Mouse (Mus musculus) heart, embryonic 10.5 days (tissue): Measurements from ENCODE around the gene Rabep2. TPM values are rescaled to one million over a fixed set of nuclear protein-coding genes. Genes with fewer than 3 reads are reported as not detected.
"Not testable (repeated sequence)": the region's sequence is repeated elsewhere in the genome, so short reads cannot be mapped to it uniquely, and the experiment has no call there.

Experiments used
- DNase-seq: peaks from one replicate; pipeline ENCODE4 v3.0.0-alpha.2; 2017; ENCODE audit warnings: low spot score
- H3K27ac ChIP-seq: fragments of 300-500 bp; sonication (generic); 2 replicates; pipeline ENCODE4 v1.5.1; 2016; ENCODE audit warnings: mild to moderate bottlenecking
- H3K27me3 ChIP-seq: fragments of 300-500 bp; sonication (generic); 2 replicates; pipeline ENCODE4 v1.6.1; 2016; ENCODE audit warnings: mild to moderate bottlenecking; ENCODE audit not compliant: poor library complexity, insufficient read depth, severe bottlenecking
- H3K36me3 ChIP-seq: fragments of 300-500 bp; sonication (generic); 2 replicates; pipeline ENCODE4 v1.6.1; 2016; ENCODE audit warnings: mild to moderate bottlenecking, moderate library complexity
- H3K4me1 ChIP-seq: fragments of 300-500 bp; sonication (generic); 2 replicates; pipeline ENCODE4 v1.6.1; 2016; ENCODE audit warnings: mild to moderate bottlenecking
- H3K4me3 ChIP-seq: fragments of 300-500 bp; sonication (generic); 2 replicates; pipeline ENCODE4 v1.5.1; 2016; ENCODE audit warnings: mild to moderate bottlenecking, moderate library complexity
- H3K9me3 ChIP-seq: fragments of 300-500 bp; sonication (generic); 2 replicates; pipeline ENCODE4 v1.6.1; 2016; ENCODE audit warnings: mild to moderate bottlenecking, moderate library complexity
- WGBS: fragments of 180-500 bp; shearing (Covaris S2); methylation state at CpG from one replicate; pipeline ENCODE4 v1.1.7; 2016; 5-methylcytosine and 5-hydroxymethylcytosine counted together
- polyA plus RNA-seq: library from polyadenylated mRNA; unstranded; fragments of >200 nt; fragmentation: Nextera tagmentation; extraction: Ambion mirVana; gene quantifications from 2 replicates; pipeline ENCODE4 v1.2.1, GENCODE M21; 2016

Rabep2 gene
- 25.5 and 25.8 TPM in 2 replicates for polyA plus RNA-seq

DNA sequence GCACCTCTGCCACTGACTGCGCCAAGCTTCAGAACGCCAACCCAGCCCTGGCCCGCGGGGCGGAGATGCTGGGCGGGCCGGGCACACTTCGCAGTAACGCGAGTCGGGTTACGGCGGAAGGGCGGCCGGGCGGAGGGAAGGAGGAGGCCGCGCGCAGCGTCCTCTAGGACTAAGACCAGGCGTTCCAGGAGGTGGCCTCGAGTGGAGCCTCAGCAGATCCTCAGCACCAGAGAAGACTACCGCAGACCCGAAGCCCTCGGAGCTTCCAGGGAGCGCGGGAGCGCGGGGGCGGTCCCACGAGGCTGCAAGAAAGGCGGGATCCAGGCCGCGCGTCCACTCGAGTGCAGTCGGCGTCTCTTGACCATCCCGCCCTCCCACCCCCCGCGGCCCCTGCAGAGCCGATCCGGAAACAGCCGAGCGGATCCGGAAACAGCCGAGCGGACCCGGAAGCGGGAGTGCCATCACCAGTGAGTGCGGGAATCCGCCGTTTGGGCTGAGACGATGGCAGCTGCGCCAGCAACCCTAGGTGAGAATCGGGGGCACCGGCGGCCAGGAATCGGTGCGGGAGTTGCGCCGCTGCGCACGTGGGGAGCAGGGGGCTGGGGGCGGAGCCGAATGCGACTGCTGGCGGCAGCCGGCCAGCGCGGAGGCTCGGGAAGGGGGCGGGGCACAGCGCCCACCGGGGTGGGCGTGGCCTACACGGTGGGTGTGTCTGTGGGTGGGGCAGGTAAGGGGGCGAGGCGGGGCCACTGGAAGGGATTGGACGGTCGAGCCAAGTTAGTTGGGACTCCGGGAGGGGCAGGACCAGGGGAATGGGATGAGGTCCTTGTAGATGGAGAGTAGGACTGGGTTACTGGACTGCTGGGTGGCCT lies at the start of gene Rabep2:
TSS of gene Rabep2 (plus strand) at position 129 of the 872 bp plus-strand sequence.
- peaks cover 20% of the 10 kb centered on the region; the same call in 1 of the 2 replicates for H3K36me3 ChIP-seq
- H3K4me3 ChIP-seq, result peak within 1 kb of the TSS; percentile 81
- H3K27ac ChIP-seq, result peak within 1 kb of the TSS; percentile 95
- no peaks in the 10 kb centered on the region for H3K9me3 ChIP-seq
- DNase-seq, result peak; percentile 96
- H3K27me3 ChIP-seq, result peaks cover 3% of the 10 kb centered on the region; the same call in 1 of the 2 replicates
- peaks cover 28% of the 10 kb centered on the region for H3K4me1 ChIP-seq
- under 1% methylated on average over 82 of the region's 82 CpGs for WGBS

DNA sequence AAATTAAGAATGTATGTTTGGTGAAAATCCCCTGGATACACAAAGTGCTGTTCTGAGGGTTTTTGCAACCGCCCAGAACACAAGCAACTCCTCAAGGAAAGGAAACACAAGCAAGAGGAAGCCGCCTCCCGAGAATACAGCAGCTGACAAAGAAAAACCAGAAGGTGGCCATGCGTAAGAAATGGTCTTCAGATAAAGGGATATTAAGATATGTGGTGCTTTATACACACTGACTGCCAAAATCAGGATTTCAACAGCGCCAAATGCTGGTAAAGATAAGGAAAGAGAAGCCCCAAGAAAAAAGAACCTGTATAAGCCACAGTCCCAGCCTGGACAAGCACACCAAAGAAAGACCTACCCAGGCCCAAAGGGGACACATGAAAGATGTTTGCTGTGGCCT lies 45.0 kb upstream of the Rabep2 start:
- Histone ChIP-seq H3K36me3 (peaks cover 37% of the 10 kb centered on the region), H3K4me1 (no peaks in the 10 kb centered on the region), H3K4me3 (no peak overlapping the region), H3K27me3 (no peaks in the 10 kb centered on the region), H3K27ac (no peak overlapping the region), H3K9me3 (no peaks in the 10 kb centered on the region)
- no peak for DNase-seq
- 81% methylated on average over 5 of the region's 5 CpGs for WGBS

DNA sequence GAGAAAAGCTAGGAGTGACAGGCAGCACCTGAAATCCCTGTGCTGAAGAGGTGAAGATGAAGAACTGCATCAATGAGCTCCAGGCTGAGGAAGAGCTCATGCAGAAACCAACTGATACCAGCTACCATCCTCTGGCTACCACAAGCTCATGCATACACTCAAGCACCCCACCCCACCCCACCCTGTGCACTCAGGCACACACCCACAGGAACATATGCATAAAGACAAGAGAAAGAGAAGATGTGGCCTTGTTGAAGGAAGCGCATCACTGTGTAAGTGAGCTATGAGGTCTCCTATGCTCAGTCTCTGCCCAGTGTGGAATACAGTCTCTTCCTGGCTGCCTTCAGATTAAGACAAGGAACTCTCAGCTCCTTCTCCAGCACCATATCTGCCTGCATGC lies 40.4 kb upstream of the Rabep2 start:
- WGBS, result 93% methylated on average over 1 of the region's 1 CpGs
- Histone ChIP-seq H3K4me1 (no peaks in the 10 kb centered on the region), H3K27ac (no peak overlapping the region), H3K27me3 (no peaks in the 10 kb centered on the region), H3K4me3 (no peak overlapping the region), H3K36me3 (peaks cover 66% of the 10 kb centered on the region), H3K9me3 (no peaks in the 10 kb centered on the region)
- no peak for DNase-seq

DNA sequence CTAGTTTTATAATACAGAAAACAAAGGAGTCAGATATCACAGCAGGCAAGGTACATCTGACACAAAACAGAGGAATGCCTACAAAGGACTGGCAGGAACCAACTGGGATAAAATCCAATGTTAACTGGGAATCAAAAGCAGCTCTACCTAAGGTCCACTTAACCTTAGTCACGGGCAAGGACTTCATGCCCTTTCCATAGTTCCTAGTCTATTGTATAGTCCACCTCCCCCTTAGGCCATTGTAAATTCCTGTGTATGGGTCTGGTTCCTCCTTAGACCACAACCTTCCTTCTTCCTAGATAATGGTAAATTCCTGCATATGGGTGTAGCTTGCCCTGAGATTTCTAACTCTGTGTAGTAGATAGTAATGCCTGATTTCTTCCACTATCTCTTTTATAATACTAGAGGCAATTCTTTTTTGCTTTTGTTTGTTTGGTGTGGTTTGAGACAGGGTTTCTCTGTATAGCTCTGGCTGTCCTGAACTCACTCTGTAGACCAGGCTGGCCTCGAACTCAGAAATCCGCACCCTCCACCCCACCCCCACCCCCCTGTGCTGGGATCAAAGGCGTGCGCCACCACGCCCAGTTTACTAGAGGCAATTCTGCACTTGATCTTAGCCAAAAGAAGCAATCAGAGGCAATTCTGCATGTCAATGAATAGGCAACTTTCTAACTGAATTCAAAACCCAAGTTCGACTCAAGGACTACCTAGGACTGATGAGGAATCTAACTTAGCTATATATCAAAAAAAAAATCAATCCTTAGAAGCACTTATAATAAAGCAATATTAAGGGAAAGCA lies 36.3 kb upstream of the Rabep2 start:
- not testable (repeated sequence) for H3K27ac ChIP-seq, DNase-seq, H3K27me3 ChIP-seq, H3K9me3 ChIP-seq, H3K4me3 ChIP-seq
- peaks cover 40% of the 10 kb centered on the region for H3K36me3 ChIP-seq
- peaks cover 10% of the 10 kb centered on the region; the same call in 1 of the 2 replicates for H3K4me1 ChIP-seq
- 87% methylated on average over 7 of the region's 7 CpGs for WGBS

DNA sequence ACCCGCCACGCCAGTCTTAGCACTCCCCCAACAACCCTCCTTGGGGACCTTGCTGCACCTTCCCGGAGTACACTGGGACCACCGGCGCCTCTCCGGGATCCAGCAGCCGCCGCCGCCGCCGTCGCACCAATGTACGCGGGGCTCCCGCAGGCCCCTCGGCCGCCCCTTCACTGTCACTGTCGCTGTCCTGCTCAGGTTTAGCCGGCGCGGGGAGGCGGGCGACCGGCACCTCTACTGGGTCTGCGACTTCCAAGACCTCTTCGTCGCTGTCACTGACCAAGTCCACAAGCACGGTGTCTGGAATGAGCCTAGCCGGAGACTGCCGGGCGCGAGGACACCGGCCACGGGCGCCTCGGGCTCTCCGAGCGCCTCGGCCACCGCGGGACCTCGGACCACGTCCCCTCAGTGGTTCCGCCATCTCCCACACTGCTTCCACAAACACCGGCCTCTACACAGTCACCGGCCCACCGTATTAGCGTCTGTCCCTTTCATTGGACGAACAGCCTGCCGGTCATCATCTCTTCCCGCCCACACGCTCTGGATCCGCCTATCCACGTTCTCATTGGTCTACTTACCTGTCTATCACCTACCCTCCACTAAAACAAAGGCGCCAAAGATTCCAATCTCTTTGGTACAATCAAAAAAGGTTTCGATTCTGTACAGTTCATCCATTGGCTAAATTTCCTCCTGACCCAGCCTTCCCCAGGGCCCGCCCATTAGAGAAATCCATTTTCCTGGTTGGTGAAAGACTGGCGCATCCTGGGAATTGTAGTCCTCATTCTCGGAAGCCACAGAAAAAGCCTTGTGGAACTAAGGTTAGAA lies 32.0 kb upstream of the Rabep2 start, which contains the start of gene Nfatc2ip:
TSS of gene Nfatc2ip (minus strand) at position 440 of the 822 bp plus-strand sequence.
- H3K36me3 ChIP-seq, result peaks cover under 1% of the 10 kb centered on the region; the same call in 1 of the 2 replicates
- under 1% methylated on average over 59 of the region's 59 CpGs for WGBS
- peak; percentile 98 for DNase-seq

DNA sequence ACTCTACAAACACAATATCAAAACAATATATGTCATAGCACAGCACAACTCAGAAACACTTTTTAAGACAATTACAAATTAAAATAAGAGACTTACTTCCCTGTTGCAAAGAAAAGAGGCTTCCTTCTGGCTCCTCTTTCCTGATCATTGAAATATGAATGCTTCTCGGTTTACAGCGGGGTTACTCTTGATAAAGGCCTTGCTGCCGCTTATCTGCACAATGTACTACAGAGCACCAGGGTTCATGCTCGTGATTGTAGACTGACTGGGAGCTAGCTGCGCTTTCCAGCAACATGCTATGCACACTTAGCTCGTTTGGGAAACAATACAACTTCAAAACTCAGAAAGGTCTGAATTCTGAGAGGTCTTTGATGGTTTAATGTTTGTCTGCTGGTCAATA lies 31.3 kb upstream of the Rabep2 start:
- Histone ChIP-seq H3K4me3 (peak overlapping the region; percentile 96), H3K27me3 (no peaks in the 10 kb centered on the region), H3K36me3 (no peaks in the 10 kb centered on the region), H3K9me3 (no peaks in the 10 kb centered on the region), H3K27ac (peak overlapping the region; percentile 88; the same call in 1 of the 2 replicates), H3K4me1 (peaks cover 13% of the 10 kb centered on the region; the same call in 1 of the 2 replicates)
- no peak for DNase-seq
- WGBS, result 39% methylated on average over 6 of the region's 6 CpGs

More for the DNA sequence above, 32.0 kb upstream of the Rabep2 start, which contains the start of gene Nfatc2ip:
- H3K4me1 ChIP-seq, result peaks cover 13% of the 10 kb centered on the region; the same call in 1 of the 2 replicates
- no peaks in the 10 kb centered on the region for H3K27me3 ChIP-seq
- H3K4me3 ChIP-seq, result peak within 1 kb of the TSS; percentile 96
- H3K9me3 ChIP-seq, result no peaks in the 10 kb centered on the region
- peak within 1 kb of the TSS; percentile 88 for H3K27ac ChIP-seq

DNA sequence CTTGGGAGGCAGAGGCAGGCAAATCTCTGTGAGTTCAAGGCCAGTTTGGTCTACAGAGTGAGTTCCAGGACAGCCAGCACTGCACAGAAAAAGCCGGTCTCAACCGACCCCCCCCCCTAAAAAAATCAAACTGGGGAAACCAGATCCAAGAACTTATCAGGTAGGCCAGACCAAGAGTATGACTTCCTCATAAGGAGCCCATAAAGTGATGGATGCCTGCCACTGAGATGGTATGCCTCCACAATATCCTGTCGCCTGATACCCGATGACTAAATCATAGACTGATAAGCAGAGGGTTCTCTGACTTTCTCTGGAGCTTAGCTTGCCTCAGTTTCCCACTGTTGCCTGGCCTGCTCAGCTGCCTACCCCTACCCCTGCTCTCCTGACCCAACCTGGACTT lies 30.7 kb upstream of the Rabep2 start:
- H3K36me3 ChIP-seq, result no peaks in the 10 kb centered on the region
- H3K27ac ChIP-seq, result no peak overlapping the region
- H3K4me3 ChIP-seq, result no peak overlapping the region
- no peak for DNase-seq
- H3K9me3 ChIP-seq, result no peaks in the 10 kb centered on the region
- WGBS, result 83% methylated on average over 4 of the region's 4 CpGs
- H3K27me3 ChIP-seq, result no peaks in the 10 kb centered on the region
- peaks cover 13% of the 10 kb centered on the region; the same call in 1 of the 2 replicates for H3K4me1 ChIP-seq

DNA sequence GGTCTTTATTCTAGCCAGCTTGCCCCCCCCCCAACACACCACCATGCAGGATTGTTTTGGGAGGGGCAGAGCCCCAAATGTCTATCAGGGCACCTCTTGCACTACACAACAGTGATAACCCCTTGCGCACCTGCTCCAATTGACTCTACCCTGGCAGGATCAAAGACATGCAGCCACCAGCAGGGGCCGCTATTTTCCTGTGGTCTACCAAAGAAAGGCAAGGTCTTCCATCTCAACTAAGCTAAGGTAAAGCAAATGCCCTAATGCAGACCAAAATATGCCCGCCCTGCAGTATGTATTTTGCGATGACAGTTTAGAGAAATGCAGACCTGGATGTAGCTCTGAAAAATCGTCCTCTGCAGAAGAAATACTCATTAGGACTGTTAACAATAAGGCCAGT lies 29.0 kb upstream of the Rabep2 start:
- H3K36me3 ChIP-seq, result no peaks in the 10 kb centered on the region
- H3K27me3 ChIP-seq, result no peaks in the 10 kb centered on the region
- peak; percentile 90 for DNase-seq
- no peak overlapping the region for H3K4me3 ChIP-seq
- no peak overlapping the region for H3K27ac ChIP-seq
- WGBS, result 14% methylated on average over 5 of the region's 5 CpGs
- H3K4me1 ChIP-seq, result peaks cover 13% of the 10 kb centered on the region; the same call in 1 of the 2 replicates
- no peaks in the 10 kb centered on the region for H3K9me3 ChIP-seq

DNA sequence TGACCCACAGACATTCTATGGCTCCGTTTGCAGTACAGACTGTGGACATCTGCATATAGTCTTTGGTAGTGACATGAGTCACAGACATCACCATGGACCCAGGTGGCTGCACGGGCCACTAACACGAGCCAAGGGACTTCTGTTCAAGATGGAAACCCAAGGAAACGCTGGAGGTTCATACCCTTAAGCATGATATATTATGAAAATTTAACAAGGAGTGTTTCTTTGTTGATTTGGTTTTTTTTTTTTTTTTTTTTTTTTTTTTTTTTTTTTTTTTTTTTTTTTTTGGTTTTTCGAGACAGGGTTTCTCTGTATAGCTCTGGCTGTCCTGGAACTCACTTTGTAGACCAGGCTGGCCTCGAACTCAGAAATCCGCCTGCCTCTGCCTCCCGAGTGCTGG lies 26.0 kb upstream of the Rabep2 start:
- H3K9me3 ChIP-seq, result not testable (repeated sequence)
- 71% methylated on average over 8 of the region's 8 CpGs for WGBS

DNA sequence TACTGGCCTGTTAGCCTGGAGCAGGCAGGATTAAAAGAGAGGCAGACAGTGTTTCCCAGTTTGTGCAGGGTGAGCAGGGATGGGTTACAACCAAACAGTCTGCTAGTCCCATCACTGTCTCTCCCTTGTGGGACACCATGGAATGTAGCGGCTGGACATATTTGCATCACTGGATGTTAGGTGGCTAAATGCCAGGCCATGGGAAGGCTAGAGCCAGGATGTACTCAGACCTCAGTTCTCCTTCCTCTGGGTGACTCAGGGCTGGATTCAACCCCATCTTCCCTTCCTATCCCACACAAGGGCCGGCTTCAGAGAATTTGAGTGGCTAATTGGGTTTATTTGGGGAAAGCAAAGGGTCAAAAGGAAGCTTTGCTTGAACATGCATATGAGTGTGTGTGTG lies 19.9 kb upstream of the Rabep2 start:
- WGBS, result 78% methylated on average over 2 of the region's 2 CpGs
- no peak for DNase-seq
- H3K4me3 ChIP-seq, result no peak overlapping the region
- H3K36me3 ChIP-seq, result no peaks in the 10 kb centered on the region
- H3K9me3 ChIP-seq, result no peaks in the 10 kb centered on the region
- no peak overlapping the region for H3K27ac ChIP-seq
- H3K4me1 ChIP-seq, result no peaks in the 10 kb centered on the region
- peaks cover 19% of the 10 kb centered on the region; the same call in 1 of the 2 replicates for H3K27me3 ChIP-seq

More for the DNA sequence above, 26.0 kb upstream of the Rabep2 start:
- H3K36me3 ChIP-seq, DNase-seq, H3K27me3 ChIP-seq, H3K27ac ChIP-seq, H3K4me1 ChIP-seq, H3K4me3 ChIP-seq: not testable (repeated sequence)

DNA sequence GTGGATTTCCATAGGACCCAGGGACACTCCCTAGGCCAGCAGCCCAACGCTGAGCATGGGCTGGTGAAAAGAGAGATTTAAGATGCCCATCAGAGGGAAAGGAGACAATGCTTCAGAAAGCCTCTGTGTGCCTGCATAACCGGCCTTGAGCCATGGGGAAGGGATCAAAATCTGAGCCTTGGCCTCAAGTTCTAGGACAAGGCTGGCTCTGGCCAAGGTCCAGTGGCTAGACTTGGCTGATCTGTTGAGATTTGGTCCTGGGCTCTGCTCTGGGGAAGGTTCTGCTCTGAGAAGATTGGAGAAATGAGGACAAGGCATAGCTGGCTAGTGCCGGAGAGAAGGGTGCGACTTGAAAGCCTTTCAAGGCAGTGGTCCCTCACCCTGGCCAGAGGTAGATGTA lies 17.5 kb upstream of the Rabep2 start:
- no peaks in the 10 kb centered on the region for H3K36me3 ChIP-seq
- no peak for DNase-seq
- 83% methylated on average over 4 of the region's 4 CpGs for WGBS
- no peaks in the 10 kb centered on the region for H3K4me1 ChIP-seq
- no peak overlapping the region for H3K4me3 ChIP-seq
- no peak overlapping the region for H3K27ac ChIP-seq
- H3K9me3 ChIP-seq, result no peaks in the 10 kb centered on the region
- peaks cover 27% of the 10 kb centered on the region; the same call in 1 of the 2 replicates for H3K27me3 ChIP-seq

DNA sequence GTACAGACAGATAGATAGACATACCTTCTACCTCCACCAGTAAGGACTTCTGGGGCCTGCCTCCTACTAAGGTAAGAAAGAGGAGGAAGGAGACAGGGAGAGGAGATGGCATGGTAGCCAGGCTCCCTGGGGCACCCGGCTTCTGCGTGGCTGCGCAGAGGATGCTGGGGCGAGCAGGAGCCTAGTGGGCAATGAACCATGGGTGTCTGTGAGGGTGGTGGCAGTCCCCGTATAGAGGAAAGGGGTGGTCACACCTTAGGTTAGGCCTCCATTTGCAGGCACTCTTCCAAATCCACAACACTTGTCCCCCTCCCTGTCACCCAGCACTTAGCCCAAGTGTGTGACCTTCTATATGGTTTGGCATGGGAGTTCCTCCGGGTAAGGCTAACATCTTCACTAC lies 13.8 kb upstream of the Rabep2 start, which contains the start of gene Cd19:
TSS of gene Cd19 (minus strand) at position 165 of the 400 bp plus-strand sequence.
- no peak for DNase-seq
- Histone ChIP-seq H3K4me1 (no peaks in the 10 kb centered on the region), H3K4me3 (no peak within 1 kb of the TSS), H3K36me3 (no peaks in the 10 kb centered on the region), H3K9me3 (no peaks in the 10 kb centered on the region), H3K27me3 (peaks cover 27% of the 10 kb centered on the region; the same call in 1 of the 2 replicates), H3K27ac (no peak within 1 kb of the TSS)
- WGBS, result 85% methylated on average over 6 of the region's 6 CpGs
